Mouse (Mus musculus): ENCODE data around the gene Cobl.

- TF ChIP-seq CTCF (IDR thresholded peaks at IDR 0.05; ENCODE audit: low read depth) (no peak), EP300 (IDR thresholded peaks at IDR 0.05; ENCODE audit: low read depth) (no peak)
Observed at GRCm38 (mm10) chr11:12382991-12383390, 81.8 kb downstream of the Cobl start.
